Mouse (Mus musculus) heart, postnatal 36 days (tissue): ENCODE results near the gene Nlgn3. TPM values are rescaled to one million over a fixed set of nuclear protein-coding genes. Genes with fewer than 3 reads are reported as not detected.

ENCODE experiments used
- DNase-seq, 2 experiments: peaks; one replicate each; pipeline ENCODE4 v3.0.0; 2021 to 2022
- intact Hi-C: fragments of 180-260 bp; cut with DNase I; formaldehyde crosslinking; loops from one replicate; pipeline ENCODE4 v1.15.1; 2025
- total RNA-seq, 2 experiments: library from RNA; stranded (reverse); gene quantifications; 2 replicates each; pipeline ENCODE4 v1.2.3; 2021

Nlgn3 gene
- total RNA-seq, 2 experiments from 2014 or later, result 0.22 to 0.50 TPM

GRCm38 (mm10) chrX:101369001-101369400, 70.0 kb downstream of the Nlgn3 start:
- no peak for DNase-seq
- intact Hi-C loops, result no loop called here

- intact Hi-C loops, result loop anchor here (10.0 kb wide), 1 partner anchor 1586 kb away; no protein-coding TSS in a partner anchor
- no peak for DNase-seq
Measured at GRCm38 (mm10) chrX:101370573-101370972, 71.6 kb downstream of the Nlgn3 start.

- intact Hi-C loops, result loop anchor here (10.0 kb wide), 1 partner anchor 1588 kb away; no protein-coding TSS in a partner anchor
- DNase-seq, result no peak
Measured at GRCm38 (mm10) chrX:101372946-101373345, 74.0 kb downstream of the Nlgn3 start.

Other genes with a start within 250 kb of the Nlgn3 start
- under 1 TPM in 1 of 2 experiments, not detected in 1; 0.28 TPM for gene Tex11, start 239.5 kb upstream of the Nlgn3 start, total RNA-seq
- not detected for gene Slc7a3, start 213.1 kb upstream of the Nlgn3 start, total RNA-seq
- 10 to 100 TPM; 32.9 to 42.0 TPM for gene Snx12, start 76.6 kb upstream of the Nlgn3 start, total RNA-seq
- gene Foxo4, start 44.6 kb upstream of the Nlgn3 start, total RNA-seq, result 10 to 100 TPM; 63.0 to 65.2 TPM
- gene Gm614, start 35.2 kb upstream of the Nlgn3 start, total RNA-seq, result not detected
- gene Il2rg, start 30.9 kb upstream of the Nlgn3 start, total RNA-seq, result 1 to 10 TPM; 8.8 to 9.0 TPM
- not detected for gene Gm20489, start 30.1 kb upstream of the Nlgn3 start, total RNA-seq
- 10 to 100 TPM; 19.8 to 23.2 TPM for gene Med12, start 25.1 kb upstream of the Nlgn3 start, total RNA-seq
- not detected for gene Gjb1, start 77.2 kb downstream of the Nlgn3 start, total RNA-seq
- 10 to 100 TPM; 13.7 to 18.2 TPM for gene Zmym3, start 121.7 kb downstream of the Nlgn3 start, total RNA-seq
- 10 to 100 TPM; 63.9 to 78.2 TPM for gene Nono, start 130.2 kb downstream of the Nlgn3 start, total RNA-seq
- gene Itgb1bp2, start 149.9 kb downstream of the Nlgn3 start, total RNA-seq, result 100 to 1,000 TPM; 184 to 237 TPM
- gene Taf1, start 233.6 kb downstream of the Nlgn3 start, total RNA-seq, result 10 to 100 TPM; 14.6 to 19.2 TPM